Mouse (Mus musculus) thymus, postnatal 25 days (tissue): Measurements from ENCODE around the gene Frmd6.

Source experiments
- DNase-seq: peaks from one replicate; pipeline ENCODE4 v3.0.0; 2022

The Frmd6 gene

GRCm38 (mm10) chr12:70907651-70908050 lies 82.3 kb downstream of the Frmd6 start:
- DNase-seq: no peak

GRCm38 (mm10) chr12:70908076-70908475 lies 82.8 kb downstream of the Frmd6 start:
- DNase-seq: no peak

GRCm38 (mm10) chr12:70910241-70910720 lies 85.0 kb downstream of the Frmd6 start:
- DNase-seq: peak; percentile 84

GRCm38 (mm10) chr12:70911029-70911428 lies 85.7 kb downstream of the Frmd6 start:
- peak; percentile 79 for DNase-seq

- DNase-seq: no peak
Observed at GRCm38 (mm10) chr12:70911676-70912379, 86.5 kb downstream of the Frmd6 start.

- DNase-seq: peak; percentile 90
Observed at GRCm38 (mm10) chr12:70913429-70913828, 88.1 kb downstream of the Frmd6 start.

GRCm38 (mm10) chr12:70914387-70914786 lies 89.1 kb downstream of the Frmd6 start:
- DNase-seq: peak; percentile 44

- DNase-seq: no peak
Observed at GRCm38 (mm10) chr12:70929781-70930180, 104.5 kb downstream of the Frmd6 start.

- DNase-seq: no peak
Observed at GRCm38 (mm10) chr12:70937150-70937549, 111.8 kb downstream of the Frmd6 start.

- DNase-seq: peak; percentile 96
Observed at GRCm38 (mm10) chr12:70937571-70938384, 112.5 kb downstream of the Frmd6 start, which contains the start of gene Actr10. Gene Actr10, plus strand, starts transcription at chr12:70937857.

GRCm38 (mm10) chr12:70940806-70941205 lies 115.5 kb downstream of the Frmd6 start:
- peak; percentile 69 for DNase-seq

- DNase-seq: no peak
Observed at GRCm38 (mm10) chr12:70944181-70944580, 118.9 kb downstream of the Frmd6 start.

- no peak for DNase-seq
Observed at GRCm38 (mm10) chr12:70946585-70947256, 121.4 kb downstream of the Frmd6 start.
